Mouse (Mus musculus) Patski (cell line): ENCODE results near the gene Gjb5. TPM values are rescaled to one million over a fixed set of nuclear protein-coding genes. Genes with fewer than 3 reads are reported as not detected.

Experiments
- ATAC-seq: fragments of 100-300 bp; one replicate; pipeline ENCODE4 v1.8.0; 2021
- CTCF ChIA-PET: fragments of 350-600 bp; sonication (Branson Sonifier 250); formaldehyde crosslinking; loops from one replicate; lab custom pipeline; 2022; ENCODE audit warnings: inconsistent platforms; lab: Charles Lee
- POLR2A ChIA-PET: fragments of 350-600 bp; sonication (Branson Sonifier 250); formaldehyde crosslinking; loops from one replicate; lab custom pipeline; 2022; ENCODE audit warnings: antibody characterized with exemption, inconsistent platforms; lab: Charles Lee
- DNase-seq: peaks from one replicate; pipeline ENCODE4 v3.0.0-alpha.2; 2011; ENCODE audit warnings: low read depth, low spot score
- H3K27me3 ChIP-seq: fragments of 371-371 bp; one replicate; pipeline ENCODE4 v1.5.1; 2021
- CTCF ChIP-seq: fragments of 100-300 bp; IDR thresholded peaks from one replicate; pipeline ENCODE4 v1.5.1; 2021
- in situ Hi-C: fragments of 300-500 bp; cut with MboI; formaldehyde crosslinking; loops from 3 replicates; pipeline ENCODE4 v1.11.1; 2018; ENCODE audit warnings: low pct_unique_long_range_greater_than_20kb, mixed read lengths
- polyA plus RNA-seq: library from polyadenylated mRNA; unstranded; gene quantifications from one replicate; pipeline ENCODE4 v1.2.3, GENCODE M21; 2021

The Gjb5 gene
- polyA plus RNA-seq, 1 experiment from 2014 or later, result 0.04 TPM

DNA sequence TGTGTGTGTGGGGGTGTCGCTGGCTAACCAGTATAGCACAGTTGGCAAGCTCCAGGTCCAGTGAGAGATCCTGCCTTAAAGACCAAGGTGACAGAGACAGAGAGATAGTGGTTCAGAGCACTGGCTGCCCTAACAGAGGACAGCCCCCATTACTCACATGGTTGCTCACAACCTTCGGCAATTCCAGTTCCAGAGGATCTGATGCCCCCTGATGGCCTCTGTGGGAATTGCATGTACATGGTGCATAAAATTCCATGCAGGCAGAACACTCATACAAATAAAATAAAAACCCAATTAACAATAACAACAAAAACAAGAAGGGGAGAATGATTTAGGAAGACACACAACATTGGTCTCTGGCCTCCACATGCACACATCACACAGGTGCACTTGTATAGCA is 12.5 kb upstream of the Gjb5 start:
- CTCF ChIA-PET, result interaction anchor here (0.6 to 1.3 kb wide), 3 partner anchors 120 to 150 kb away, joined by 3 to 6 read pairs (median 4); no protein-coding TSS in a partner anchor
- POLR2A ChIA-PET, result no interaction called here
- H3K27me3 ChIP-seq, result no peaks in the 10 kb centered on the region
- TF ChIP-seq CTCF, result peak; percentile 68
- in situ Hi-C loops, result no loop called here
- ATAC-seq, result no peak
- DNase-seq, result no peak

DNA sequence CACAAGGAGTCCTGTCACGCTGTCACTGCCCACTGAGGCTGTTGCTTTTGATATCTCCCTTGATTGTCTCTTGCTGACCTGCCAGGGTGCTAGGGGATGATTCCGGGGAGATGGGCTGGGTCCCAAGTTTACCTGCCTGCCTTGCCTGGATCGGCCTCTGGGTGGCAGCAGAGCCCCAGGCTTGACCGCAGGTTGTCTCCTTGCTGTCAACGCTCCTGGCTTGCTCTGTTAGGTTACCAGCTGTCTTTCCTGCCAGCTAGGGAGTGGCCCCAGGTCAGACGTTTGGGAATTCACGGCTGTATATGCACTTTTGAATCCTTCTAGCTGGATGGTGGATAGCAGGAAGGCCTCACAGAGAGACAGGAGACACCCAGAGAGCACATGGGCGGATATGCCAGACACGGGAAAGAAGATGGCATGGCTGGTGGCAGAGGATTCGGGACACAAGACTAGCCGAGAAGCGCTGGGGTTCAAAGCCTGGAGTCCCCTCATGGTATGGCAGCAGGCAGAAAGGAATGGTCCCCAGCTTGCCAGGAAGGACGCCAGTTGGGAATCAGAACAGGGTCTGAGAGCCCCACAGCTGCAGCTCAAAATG is 10.5 kb upstream of the Gjb5 start:
- H3K27me3 ChIP-seq, result no peaks in the 10 kb centered on the region
- TF ChIP-seq CTCF, result peak; percentile 90
- DNase-seq (no peak), ATAC-seq (peak; percentile 56)
- ChIA-PET POLR2A (no interaction called here), CTCF (interaction anchor here (1.0 to 1.7 kb wide), 4 partner anchors 15 to 120 kb away, joined by 3 to 4 read pairs (median 4); partner anchors contain the start of gene Gjb4)
- in situ Hi-C loops, result loop anchor here (10.0 kb wide), 2 partner anchors 114 to 1176 kb away; no protein-coding TSS in a partner anchor

DNA sequence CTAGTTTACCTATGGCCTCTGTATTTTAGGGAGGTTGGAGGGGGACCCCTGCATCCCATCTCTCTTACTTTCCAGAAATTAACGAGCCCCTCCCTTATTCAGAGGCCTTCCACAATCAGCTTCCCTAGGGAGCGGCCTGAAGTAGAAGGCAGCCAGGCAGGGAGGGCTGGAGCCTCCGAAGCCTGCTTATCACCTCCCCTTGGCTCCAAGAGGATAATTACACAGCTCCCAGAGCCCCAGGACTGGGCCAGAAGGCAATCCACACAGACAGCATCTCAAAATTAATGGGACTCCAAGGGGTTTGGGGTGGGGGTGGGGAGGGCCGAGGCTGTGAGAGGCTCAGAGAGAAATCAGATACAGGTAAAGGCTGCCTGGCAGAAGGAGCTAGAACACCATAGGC is 7.9 kb upstream of the Gjb5 start:
- no peak for DNase-seq
- no peak for TF ChIP-seq CTCF
- H3K27me3 ChIP-seq, result no peaks in the 10 kb centered on the region
- POLR2A ChIA-PET, result interaction anchor here (1.1 kb wide), 1 partner anchor 11 kb away, joined by 4 read pairs; the partner anchor contains the start of gene Gjb4
- CTCF ChIA-PET, result no interaction called here
- in situ Hi-C loops, result loop anchor here (10.0 kb wide), 2 partner anchors 111 to 1179 kb away; no protein-coding TSS in a partner anchor
- no peak for ATAC-seq

DNA sequence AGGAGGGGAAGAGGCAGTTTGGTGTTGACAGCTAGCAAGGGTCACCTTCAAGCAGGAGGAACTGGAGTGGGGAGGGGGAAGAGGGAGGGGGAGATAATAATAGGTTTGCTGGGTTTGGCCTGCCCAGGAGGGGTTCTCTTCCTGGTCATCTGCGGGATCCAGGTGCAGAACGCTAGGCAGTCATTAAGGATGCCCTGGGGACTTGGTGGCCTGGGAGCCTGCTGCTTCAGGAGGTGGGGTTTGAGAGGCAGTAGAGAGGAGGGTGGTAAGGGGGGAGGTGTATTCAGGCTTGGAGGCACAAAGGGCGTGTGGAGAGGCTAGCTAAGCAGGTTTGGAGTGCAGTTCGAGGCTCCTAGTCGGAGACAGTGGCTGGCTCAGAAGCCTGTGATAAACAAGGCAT is 7.5 kb upstream of the Gjb5 start:
- POLR2A ChIA-PET, result no interaction called here
- DNase-seq, result no peak
- H3K27me3 ChIP-seq, result no peaks in the 10 kb centered on the region

DNA sequence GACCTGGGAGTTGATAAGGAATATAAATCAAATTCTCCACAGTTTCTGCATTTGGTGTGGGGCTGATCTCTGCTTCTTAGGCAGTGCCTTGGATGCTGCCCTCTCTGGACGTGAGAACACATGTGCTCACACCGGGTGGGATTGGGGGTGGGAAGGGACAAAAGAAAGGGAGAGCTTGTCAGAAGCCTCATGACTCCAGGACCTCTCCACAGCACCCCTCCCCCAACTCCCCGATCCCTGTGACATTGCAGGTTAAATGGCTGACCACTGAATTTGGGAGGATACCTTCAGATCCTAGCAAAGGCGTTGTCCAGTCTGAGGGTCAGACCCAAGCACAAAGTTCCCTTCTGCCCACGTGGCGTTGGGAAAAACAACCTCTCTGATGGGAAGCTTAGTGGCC is 6.5 kb upstream of the Gjb5 start:
- ChIA-PET POLR2A (no interaction called here), CTCF (interaction anchor here (1.7 kb wide), 1 partner anchor 10 kb away, joined by 7 read pairs; no protein-coding TSS in a partner anchor)
- DNase-seq, result no peak
- TF ChIP-seq CTCF, result no peak
- in situ Hi-C loops, result loop anchor here (10.0 kb wide), 2 partner anchors 110 to 1180 kb away; no protein-coding TSS in a partner anchor
- H3K27me3 ChIP-seq, result no peaks in the 10 kb centered on the region
- ATAC-seq, result no peak

More for the DNA sequence above, 7.5 kb upstream of the Gjb5 start:
- in situ Hi-C loops, result loop anchor here (10.0 kb wide), 2 partner anchors 111 to 1179 kb away; no protein-coding TSS in a partner anchor
- no peak for ATAC-seq
- no peak for TF ChIP-seq CTCF
- CTCF ChIA-PET, result no interaction called here

DNA sequence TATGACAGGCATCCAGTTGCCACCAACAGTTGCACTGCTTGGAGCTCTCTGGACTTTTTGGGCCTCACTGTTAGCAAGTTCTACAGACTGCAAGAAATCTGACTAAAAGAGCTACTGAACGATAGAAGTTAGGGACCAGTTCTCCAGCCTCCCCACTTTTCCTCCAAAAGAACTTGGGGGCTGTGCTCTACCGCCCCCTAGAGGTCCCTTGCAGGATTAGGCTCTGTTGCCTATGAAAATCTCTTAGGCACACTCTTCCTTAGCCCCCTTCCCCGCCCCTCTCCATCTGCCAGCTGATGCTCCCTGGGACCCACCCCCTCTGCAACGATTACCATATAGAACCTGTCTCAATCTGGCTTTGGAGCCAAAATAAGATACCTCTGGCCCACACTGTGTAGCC is 5.3 kb upstream of the Gjb5 start:
- H3K27me3 ChIP-seq, result no peaks in the 10 kb centered on the region
- CTCF ChIA-PET, result interaction anchor here (0.8 to 1.7 kb wide), 3 partner anchors 9 to 32 kb away, joined by 3 to 7 read pairs (median 3); no protein-coding TSS in a partner anchor
- POLR2A ChIA-PET, result no interaction called here
- no peak for ATAC-seq
- DNase-seq, result no peak
- in situ Hi-C loops, result loop anchor here (10.0 kb wide), 2 partner anchors 109 to 1181 kb away; no protein-coding TSS in a partner anchor
- TF ChIP-seq CTCF, result no peak

DNA sequence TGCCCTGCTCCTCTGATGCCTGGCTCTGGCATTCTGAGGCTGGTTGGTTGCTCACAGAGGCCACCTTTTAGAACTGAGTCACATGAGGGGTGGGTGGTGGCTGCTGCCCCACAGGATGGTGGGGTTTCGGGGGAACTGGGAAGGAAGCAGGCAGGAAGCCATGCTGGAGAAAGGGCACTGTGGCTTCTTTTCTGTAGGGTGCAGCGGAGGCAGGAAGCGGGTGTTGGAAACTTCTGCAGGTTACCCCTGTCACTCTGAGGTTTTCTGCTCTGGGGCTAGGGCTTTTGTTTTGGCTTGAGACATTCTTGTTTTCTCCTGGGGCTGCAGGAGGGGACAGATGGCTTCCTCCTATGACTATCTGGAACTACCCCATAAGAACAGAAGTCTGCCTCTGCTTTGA is 4.5 kb upstream of the Gjb5 start:
- TF ChIP-seq CTCF, result no peak
- ChIA-PET CTCF (interaction anchor here (0.8 to 1.7 kb wide), 3 partner anchors 8 to 31 kb away, joined by 3 to 7 read pairs (median 3); no protein-coding TSS in a partner anchor), POLR2A (no interaction called here)
- ATAC-seq, result no peak
- in situ Hi-C loops, result loop anchor here (10.0 kb wide), 2 partner anchors 108 to 1182 kb away; no protein-coding TSS in a partner anchor
- no peaks in the 10 kb centered on the region for H3K27me3 ChIP-seq
- no peak for DNase-seq

DNA sequence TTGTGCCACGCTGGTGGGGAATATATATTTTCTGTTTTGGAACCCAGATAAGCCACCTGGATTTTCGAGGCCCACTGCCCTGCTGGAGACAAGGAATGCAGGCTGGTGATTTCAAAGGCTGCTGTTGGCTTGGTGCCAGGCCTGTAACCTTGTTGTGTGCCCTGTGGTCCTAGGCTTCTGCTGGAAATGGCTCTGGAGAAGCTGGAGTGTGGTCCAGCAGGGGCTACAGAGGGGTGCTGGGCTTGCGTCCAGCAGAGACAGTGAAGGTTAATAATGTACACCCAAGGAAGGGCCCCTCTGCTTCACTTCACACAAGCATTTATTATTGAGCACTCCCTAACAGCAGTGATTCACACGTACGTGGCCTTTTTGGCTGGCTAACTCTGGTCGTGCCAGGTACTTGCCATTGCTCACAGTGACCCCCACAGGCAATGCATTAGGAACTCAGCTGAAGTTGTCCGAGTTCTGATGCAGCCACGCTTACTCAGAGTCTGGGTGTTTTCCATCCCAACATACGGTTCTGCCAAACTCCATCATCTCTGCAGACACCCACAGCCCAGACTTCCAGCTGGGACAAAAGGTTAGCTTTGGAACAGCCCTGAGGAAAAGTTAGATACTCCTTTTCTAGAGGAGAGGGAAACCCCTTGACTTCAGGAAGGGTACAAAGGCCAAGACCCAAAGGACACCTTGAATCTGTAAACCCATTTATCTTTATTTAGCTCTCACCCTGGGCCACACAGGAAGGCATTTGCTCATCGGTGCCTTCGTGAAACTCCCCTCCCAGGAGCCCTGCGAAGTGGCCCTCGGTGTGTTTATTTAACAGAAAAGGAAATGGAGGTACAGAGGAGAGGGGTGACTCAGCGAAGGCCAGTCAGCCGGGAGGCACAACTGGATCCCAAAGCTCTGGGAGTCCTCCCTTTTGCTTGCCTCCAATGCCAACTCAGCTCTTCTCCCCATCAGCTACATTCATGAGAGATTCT is 3.2 kb downstream of the Gjb5 start:
- TF ChIP-seq CTCF, result no peak
- in situ Hi-C loops, result no loop called here
- peak; percentile 58 for ATAC-seq
- peak; percentile 96 for DNase-seq
- ChIA-PET POLR2A (interaction anchor here (1.2 kb wide), 1 partner anchor 12 kb away, joined by 4 read pairs; no protein-coding TSS in a partner anchor), CTCF (interaction anchor here (0.8 to 1.6 kb wide), 4 partner anchors 9 to 105 kb away, joined by 3 to 7 read pairs (median 3); no protein-coding TSS in a partner anchor)
- no peaks in the 10 kb centered on the region for H3K27me3 ChIP-seq

DNA sequence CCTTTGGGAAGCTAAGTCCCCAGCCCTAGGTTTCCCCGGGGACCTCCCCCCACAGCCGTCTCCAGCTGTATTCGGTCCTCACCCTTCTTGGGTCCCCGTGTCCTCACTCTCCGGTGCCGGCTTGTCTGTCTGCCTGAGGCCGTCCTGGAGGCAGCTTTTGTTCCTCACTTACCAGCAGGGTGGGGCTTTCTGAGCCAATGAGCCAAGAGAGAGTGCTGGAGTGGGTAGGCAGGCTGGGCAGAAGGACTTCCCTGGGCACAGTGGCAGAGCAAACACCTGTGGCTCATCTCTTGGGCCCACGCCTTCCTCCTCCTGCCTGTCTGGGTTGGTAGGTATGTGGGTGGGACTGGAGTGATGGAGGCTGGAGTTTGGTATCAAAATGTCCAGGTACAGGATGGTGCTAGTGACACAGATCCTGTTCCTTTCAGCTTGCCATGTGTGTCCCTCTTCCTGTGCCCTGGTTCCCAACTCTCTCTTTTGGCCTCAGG is 4.0 kb downstream of the Gjb5 start, which contains the start of gene Gjb4:
Gene Gjb4 (minus strand): TSS at position 131 of the 488 bp plus-strand sequence.
- H3K27me3 ChIP-seq, result no peaks in the 10 kb centered on the region
- POLR2A ChIA-PET, result interaction anchor here (1.2 kb wide), 1 partner anchor 13 kb away, joined by 4 read pairs; no protein-coding TSS in a partner anchor
- ATAC-seq, result peak; percentile 33
- in situ Hi-C loops, result no loop called here
- DNase-seq, result no peak
- CTCF ChIA-PET, result interaction anchor here (1.1 to 1.6 kb wide), 2 partner anchors 10 to 15 kb away, joined by 3 to 7 read pairs; no protein-coding TSS in a partner anchor
- no peak for TF ChIP-seq CTCF
